Mouse (Mus musculus) 416B (cell line): ENCODE measurements around the gene Lrtm2.

Experiments
- DNase-seq: peaks from one replicate; pipeline ENCODE4 v3.0.0; 2011; ENCODE audit warnings: low read depth

The Lrtm2 gene

DNA sequence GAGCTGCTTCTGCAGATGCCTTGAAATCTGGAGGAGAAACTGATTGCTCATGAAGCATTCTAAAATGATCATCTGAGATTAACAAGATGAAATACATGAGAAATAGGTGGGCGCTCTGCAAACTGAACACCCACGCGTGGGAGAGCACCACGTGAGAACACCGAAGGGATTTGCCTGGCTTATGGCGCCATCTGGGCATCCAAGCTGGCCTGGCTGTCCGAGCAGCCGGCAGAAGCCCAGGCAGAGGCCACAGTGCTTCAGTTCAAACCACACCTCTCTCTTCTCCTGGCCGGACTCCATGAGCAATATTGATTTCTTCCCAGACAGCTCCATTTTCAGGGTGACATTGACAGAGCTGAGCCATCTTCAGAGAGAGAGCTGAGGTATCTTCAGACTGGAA is 49.8 kb downstream of the Lrtm2 start:
- DNase-seq, result no peak

DNA sequence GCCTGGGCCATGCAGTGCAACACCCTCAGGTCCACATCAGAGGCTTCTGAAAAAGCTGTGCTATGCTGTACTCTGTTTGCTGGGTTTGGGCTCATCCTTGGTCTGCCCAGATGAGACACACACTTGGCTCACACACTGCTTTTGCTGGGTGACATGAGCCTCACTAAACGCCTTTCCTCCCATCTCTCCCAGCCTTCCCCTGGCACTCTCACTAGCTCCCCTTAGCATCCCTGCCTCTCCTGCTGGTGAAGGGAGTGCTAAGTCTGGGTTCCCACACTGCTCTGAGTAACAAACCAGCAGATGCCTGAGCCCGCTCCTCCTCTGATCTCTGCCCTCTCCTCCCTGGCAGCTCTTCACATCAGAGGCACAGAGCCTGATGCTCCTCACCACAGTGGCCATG is 53.9 kb downstream of the Lrtm2 start:
- DNase-seq, result no peak
